Mouse (Mus musculus) spleen, adult 2 months (tissue): ENCODE data around the gene Rsad2. TPM values are rescaled to one million over a fixed set of nuclear protein-coding genes. Genes with fewer than 3 reads are reported as not detected.
"Not testable (repeated sequence)": the region's sequence is repeated elsewhere in the genome, so short reads cannot be mapped to it uniquely, and the experiment has no call there.

Experiments used
- DNase-seq, 2 experiments: peaks; one replicate each; pipeline versions ENCODE4 v3.0.0 to v3.0.0-alpha.2; 2012 to 2021; ENCODE audit warnings: low spot score in 2 of 2, low read depth in 1 of 2
- H3K27ac ChIP-seq: fragments of 200-500 bp; 2 replicates; pipeline ENCODE4 v1.5.1; 2012; ENCODE audit warnings: low read length, inconsistent platforms; ENCODE audit not compliant: insufficient read depth
- H3K27me3 ChIP-seq: fragments of 200-500 bp; 2 replicates; pipeline ENCODE4 v1.6.1; 2012; ENCODE audit warnings: mild to moderate bottlenecking, moderate library complexity, low read length, inconsistent platforms; ENCODE audit not compliant: control insufficient read depth, insufficient read depth
- H3K36me3 ChIP-seq: fragments of 200-500 bp; 2 replicates; pipeline ENCODE4 v1.6.1; 2012; ENCODE audit warnings: mild to moderate bottlenecking, low read length, inconsistent platforms; ENCODE audit not compliant: control insufficient read depth, insufficient read depth
- H3K4me1 ChIP-seq: fragments of 200-500 bp; 2 replicates; pipeline ENCODE4 v1.6.1; 2011; ENCODE audit warnings: inconsistent platforms; ENCODE audit not compliant: control insufficient read depth, insufficient read depth, insufficient read length
- H3K4me3 ChIP-seq: fragments of 200-500 bp; 2 replicates; pipeline ENCODE4 v1.5.1; 2011; ENCODE audit warnings: mild to moderate bottlenecking, inconsistent platforms; ENCODE audit not compliant: insufficient read depth, insufficient read length; ENCODE audit errors: extremely low read depth
- CTCF ChIP-seq: fragments of 200-500 bp; IDR thresholded peaks from 2 replicates; pipeline ENCODE4 v1.5.1; 2011; ENCODE audit warnings: mild to moderate bottlenecking, inconsistent platforms; ENCODE audit not compliant: insufficient read depth, insufficient read length, insufficient replicate concordance; ENCODE audit errors: extremely low read depth
- POLR2A ChIP-seq: fragments of 200-500 bp; IDR thresholded peaks from 2 replicates; pipeline ENCODE4 v1.6.1; 2011; ENCODE audit warnings: low read depth, low read length, inconsistent platforms
- WGBS: fragments of 180-500 bp; shearing (Covaris S2); methylation state at CpG from one replicate; pipeline ENCODE4 v1.1.7; 2018; 5-methylcytosine and 5-hydroxymethylcytosine counted together
- polyA plus RNA-seq: library from polyadenylated mRNA; depleted of rRNA; stranded (reverse); fragments of >200 nt; gene quantifications from 2 replicates; pipeline ENCODE4 v1.2.3, GENCODE M21; 2012

The Rsad2 gene
- polyA plus RNA-seq, 1 experiment = 19.8 TPM

GRCm38 (mm10) chr12:26449483-26449882 lies 6.8 kb downstream of the Rsad2 start:
- WGBS = 90% methylated on average over 2 of the region's 2 CpGs
- H3K4me1 ChIP-seq = peaks cover 3% of the 10 kb centered on the region; the same call in 1 of the 2 replicates
- DNase-seq = no peak
- no peak overlapping the region for H3K27ac ChIP-seq
- H3K27me3 ChIP-seq = no peaks in the 10 kb centered on the region
- H3K4me3 ChIP-seq = no peak overlapping the region
- H3K36me3 ChIP-seq = no peaks in the 10 kb centered on the region
- TF ChIP-seq CTCF (no peak), POLR2A (no peak)

- H3K36me3 ChIP-seq = no peaks in the 10 kb centered on the region
Observed at GRCm38 (mm10) chr12:26446377-26447045, 9.7 kb downstream of the Rsad2 start.

DNA sequence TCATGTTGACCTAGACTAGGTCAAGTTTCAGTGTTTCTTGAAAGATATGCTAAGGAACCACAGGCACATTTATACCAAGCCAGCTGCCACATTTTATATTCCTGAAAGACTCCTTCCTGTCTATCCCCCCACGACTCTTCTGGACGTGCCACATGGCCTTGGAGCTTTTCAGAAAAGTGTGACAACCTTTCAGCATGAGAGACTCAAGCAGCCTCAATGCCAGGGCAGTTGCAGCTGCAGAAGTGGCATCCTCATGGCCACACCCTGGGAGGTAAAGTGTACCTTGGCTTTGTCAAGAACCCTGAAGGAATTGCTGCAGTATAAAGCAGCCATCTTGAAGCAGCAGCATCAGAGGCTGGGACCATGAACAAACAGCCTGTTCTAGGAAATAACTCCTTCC lies 11.7 kb downstream of the Rsad2 start:
- WGBS = 84% methylated on average over 2 of the region's 2 CpGs
- no peak for DNase-seq

More at GRCm38 (mm10) chr12:26446377-26447045, 9.7 kb downstream of the Rsad2 start:
- TF ChIP-seq CTCF = no peak
- TF ChIP-seq POLR2A = no peak
- WGBS = 87% methylated on average over 4 of the region's 4 CpGs
- H3K4me3 ChIP-seq = no peak overlapping the region
- peaks cover 3% of the 10 kb centered on the region; the same call in 1 of the 2 replicates for H3K4me1 ChIP-seq
- no peak overlapping the region for H3K27ac ChIP-seq
- H3K27me3 ChIP-seq = no peaks in the 10 kb centered on the region
- no peak for DNase-seq

GRCm38 (mm10) chr12:26444054-26444453 lies 12.2 kb downstream of the Rsad2 start:
- no peaks in the 10 kb centered on the region for H3K27me3 ChIP-seq
- 2% methylated on average over 2 of the region's 2 CpGs for WGBS
- no peaks in the 10 kb centered on the region for H3K4me1 ChIP-seq
- DNase-seq = peak in 1 of 2 experiments; percentile 60
- TF ChIP-seq POLR2A (no peak), CTCF (peak; percentile 57; the same call in 1 of the 2 replicates)
- no peak overlapping the region for H3K27ac ChIP-seq
- H3K4me3 ChIP-seq = no peak overlapping the region
- no peaks in the 10 kb centered on the region for H3K36me3 ChIP-seq

More for the DNA sequence above, 11.7 kb downstream of the Rsad2 start:
- no peaks in the 10 kb centered on the region for H3K4me1 ChIP-seq
- H3K36me3 ChIP-seq = no peaks in the 10 kb centered on the region
- TF ChIP-seq CTCF (no peak), POLR2A (no peak)
- no peak overlapping the region for H3K27ac ChIP-seq
- H3K27me3 ChIP-seq = no peaks in the 10 kb centered on the region
- no peak overlapping the region for H3K4me3 ChIP-seq

DNA sequence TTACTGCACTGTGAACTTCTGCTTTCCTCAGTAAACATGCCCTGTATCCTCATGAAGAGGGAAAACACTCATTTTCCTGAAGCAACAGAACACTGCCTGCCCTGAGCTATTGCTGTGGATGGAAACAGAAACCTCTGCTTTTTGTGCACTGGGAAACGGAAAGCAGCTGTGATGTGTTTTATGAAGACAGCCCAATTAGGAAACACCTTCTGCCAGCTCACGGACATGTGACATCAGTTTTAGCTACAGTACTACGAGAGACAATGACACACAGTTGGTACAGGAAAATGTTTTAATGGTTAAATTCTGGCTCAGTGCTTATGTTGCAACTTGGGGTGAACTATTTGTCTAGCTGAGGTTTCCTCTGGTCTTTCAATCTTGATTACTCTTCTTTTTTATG lies 16.9 kb downstream of the Rsad2 start:
- Histone ChIP-seq H3K36me3 (no peaks in the 10 kb centered on the region), H3K4me3 (no peak overlapping the region), H3K27me3 (no peaks in the 10 kb centered on the region), H3K27ac (no peak overlapping the region), H3K4me1 (no peaks in the 10 kb centered on the region)
- WGBS = 23% methylated on average over 3 of the region's 3 CpGs
- TF ChIP-seq POLR2A (no peak), CTCF (no peak)
- DNase-seq = no peak

- no peaks in the 10 kb centered on the region for H3K36me3 ChIP-seq
- no peak overlapping the region for H3K27ac ChIP-seq
- no peaks in the 10 kb centered on the region for H3K4me1 ChIP-seq
- WGBS = 92% methylated on average over 3 of the region's 3 CpGs
- no peak overlapping the region for H3K4me3 ChIP-seq
- DNase-seq = no peak
- no peak for TF ChIP-seq CTCF
- no peak for TF ChIP-seq POLR2A
- H3K27me3 ChIP-seq = no peaks in the 10 kb centered on the region
Observed at GRCm38 (mm10) chr12:26437950-26438349, 18.3 kb downstream of the Rsad2 start.

DNA sequence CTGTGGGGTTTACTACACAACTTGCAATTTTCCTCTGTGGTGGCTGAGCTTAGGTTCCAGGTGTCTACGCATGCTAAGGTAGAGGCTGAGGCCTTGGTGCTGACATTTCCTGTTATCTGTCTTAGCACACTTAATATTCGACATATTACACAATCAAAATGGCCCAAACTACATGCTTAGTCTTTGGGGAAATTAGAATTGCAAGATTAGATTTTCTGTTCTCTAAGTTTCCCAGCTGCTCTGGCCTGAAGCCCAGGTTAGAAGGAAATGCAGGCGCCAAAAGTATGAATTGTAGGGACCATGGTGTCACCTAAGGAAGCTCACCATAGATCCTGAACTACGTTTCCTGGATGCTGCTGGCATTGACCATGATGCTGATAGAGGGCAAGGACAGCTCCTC lies 19.9 kb downstream of the Rsad2 start:
- no peaks in the 10 kb centered on the region for H3K27me3 ChIP-seq
- no peak for TF ChIP-seq POLR2A
- TF ChIP-seq CTCF = no peak
- no peak for DNase-seq
- H3K4me3 ChIP-seq = no peak overlapping the region
- no peaks in the 10 kb centered on the region for H3K36me3 ChIP-seq
- 76% methylated on average over 4 of the region's 4 CpGs for WGBS
- H3K27ac ChIP-seq = no peak overlapping the region
- H3K4me1 ChIP-seq = no peaks in the 10 kb centered on the region

- H3K36me3 ChIP-seq, H3K4me1 ChIP-seq, H3K27me3 ChIP-seq, H3K27ac ChIP-seq, DNase-seq, H3K4me3 ChIP-seq: not testable (repeated sequence)
- WGBS = 92% methylated on average over 2 of the region's 2 CpGs
Observed at GRCm38 (mm10) chr12:26428771-26429170, 27.5 kb downstream of the Rsad2 start.
